Mouse (Mus musculus): ENCODE measurements around the gene Kcnk4.

The Kcnk4 gene

DNA sequence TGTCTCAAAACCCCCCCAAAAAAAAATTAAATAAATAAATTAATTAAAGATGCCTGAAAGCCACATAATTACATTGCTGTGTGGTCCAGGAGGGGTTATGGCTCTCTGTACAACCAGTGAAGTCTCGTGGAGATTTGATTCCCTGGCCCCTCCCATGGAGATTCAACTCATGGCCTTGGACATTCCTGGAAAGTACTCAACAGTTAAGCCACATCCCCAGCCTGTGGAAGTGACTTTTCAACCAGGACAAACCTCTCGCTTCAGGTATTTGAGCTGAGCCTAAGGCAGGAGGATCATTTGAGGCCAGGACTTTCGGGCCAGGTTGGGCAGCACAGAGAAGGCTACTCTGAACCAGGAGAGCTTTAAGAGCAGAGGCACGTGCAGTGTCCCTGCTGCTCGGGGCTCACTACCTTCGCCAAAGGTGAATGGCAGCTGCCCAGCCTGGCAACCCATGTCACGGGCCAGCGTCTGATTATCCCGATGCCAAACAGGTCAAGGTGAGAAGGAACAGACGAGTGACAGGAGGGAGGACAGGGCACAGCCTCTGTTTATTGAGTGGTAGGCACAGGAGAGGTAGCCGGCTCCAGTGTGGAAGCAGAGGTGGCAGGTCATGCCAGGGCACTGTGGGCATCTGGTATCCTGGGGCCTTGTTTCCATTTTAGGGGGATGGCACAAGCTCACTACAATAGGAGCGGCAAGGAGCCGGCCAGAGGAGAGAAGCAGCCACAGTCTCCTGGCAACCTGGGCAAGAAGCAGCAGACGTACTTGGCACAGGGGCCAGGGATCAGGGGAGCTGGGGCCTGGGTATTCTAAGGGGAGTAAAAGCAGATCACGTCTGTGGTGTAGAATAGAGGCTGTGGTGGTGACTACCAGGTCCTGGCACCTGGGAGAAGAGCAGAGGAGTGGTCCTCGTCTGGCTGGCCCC lies 3.5 kb upstream of the Kcnk4 start:
- DNase-seq (ENCODE audit: extremely low spot score, low spot score) = no peak

DNA sequence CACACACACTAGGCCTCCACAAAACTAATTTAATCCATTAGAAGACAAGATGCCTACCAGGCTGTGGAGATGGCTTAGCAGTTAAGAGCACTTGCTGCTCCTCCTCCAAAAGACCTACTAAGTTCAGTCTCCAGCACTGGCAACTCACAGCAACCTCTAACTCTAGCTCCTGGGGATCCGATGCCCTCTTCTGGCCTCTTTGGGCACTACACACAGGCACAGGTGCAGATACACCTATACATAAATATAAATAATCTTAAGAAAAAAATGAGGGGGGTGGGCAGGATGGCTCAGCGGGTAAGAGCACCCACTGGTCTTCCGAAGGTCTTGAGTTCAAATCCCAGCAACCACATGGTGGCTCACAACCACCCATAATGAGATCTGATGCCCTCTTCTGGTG lies 2.0 kb upstream of the Kcnk4 start:
- DNase-seq (ENCODE audit: extremely low spot score, low spot score) = no peak

DNA sequence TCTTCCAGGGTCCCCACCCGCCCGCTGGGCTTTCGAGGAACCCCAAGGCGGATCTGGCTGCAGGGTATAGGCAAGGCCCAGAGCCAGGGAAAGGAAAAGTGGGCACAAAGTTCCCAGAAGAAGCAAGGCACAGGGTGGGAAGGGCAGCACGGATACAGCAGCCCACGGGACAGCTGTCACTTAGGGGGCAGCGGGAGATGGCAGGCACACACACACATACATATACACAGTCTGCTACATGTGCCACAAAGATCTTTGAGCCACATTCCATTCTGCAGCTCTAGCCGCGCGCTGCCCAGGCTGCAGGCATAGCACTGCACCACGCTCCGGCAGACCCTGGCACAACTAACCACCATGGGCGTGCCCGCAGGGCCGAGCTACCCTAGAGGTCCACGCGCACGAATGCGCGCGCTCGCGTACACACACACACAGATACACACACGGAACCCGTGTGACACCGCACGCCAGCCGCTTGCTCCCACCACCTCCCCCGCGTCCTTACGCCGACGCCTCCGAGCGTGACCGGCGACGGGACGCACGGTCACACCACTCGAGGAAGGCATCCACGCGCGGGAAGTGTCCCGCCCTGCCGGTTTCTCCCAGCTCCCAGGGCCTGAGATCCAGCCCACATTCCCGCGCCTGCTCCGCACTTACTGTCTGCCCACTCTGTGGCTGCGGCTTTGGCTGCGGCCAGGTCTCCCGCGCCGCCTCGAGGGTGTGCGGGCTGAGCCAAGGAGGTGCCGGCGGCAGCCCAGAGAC lies 700 bp downstream of the Kcnk4 start:
- DNase-seq (ENCODE audit: extremely low spot score, low spot score) = peak; percentile 40

DNA sequence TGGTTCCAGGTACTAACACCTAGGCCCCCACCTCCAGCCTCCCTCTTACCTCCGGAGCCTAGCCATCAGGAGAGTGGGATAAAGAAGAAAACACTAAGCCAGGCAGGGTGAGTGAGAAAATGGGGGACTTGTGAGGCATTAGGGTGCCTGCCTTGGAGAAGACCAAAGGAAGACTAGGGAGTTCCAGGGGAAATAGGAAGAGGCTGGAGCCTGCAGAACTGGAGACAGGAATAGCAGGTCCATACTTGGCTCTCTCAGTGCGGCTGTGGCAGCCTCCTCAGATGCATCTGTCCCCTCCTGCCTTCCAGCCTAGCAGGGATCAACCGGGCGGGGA lies 1.2 kb downstream of the Kcnk4 start:
- no peak for DNase-seq (ENCODE audit: extremely low spot score, low spot score)

DNA sequence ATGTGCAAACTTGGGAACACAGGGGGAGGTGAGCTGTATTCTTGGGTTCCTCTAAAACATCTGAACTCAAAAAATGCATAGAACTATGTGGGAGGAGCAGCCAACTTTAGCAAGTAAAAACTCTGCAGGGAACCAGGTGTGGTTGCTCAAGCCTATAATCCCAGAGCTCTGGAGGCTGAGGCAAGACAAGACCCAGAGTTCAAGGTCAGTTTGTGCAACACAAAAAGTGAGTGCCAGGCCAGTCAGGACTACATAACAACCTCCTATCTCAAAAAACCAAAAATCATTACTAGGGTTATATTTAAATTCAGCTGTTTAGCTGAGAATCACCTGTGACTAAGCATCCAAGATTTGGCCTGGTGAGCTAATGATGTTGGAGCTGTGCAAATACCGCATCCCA lies 2.3 kb downstream of the Kcnk4 start:
- DNase-seq (ENCODE audit: extremely low spot score, low spot score) = no peak

DNA sequence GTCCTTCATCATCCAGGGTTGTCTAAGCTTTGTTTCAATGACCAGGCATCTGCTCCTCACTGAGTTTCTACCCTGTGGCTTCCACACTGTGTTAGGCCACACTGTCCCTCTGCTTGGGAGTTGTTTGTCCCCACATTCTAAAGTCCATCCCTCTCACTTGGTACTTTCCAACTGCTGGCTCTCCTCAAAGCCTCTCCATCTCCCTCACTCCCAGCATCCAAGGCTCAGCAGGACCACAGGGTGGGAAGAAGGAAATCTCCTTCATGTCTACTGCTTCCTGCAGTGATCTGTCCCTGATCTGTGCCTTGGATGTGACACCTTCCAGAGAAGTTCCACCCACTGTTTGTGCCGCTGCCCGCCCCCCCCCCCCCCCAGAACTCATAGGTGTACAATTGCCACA lies 3.3 kb downstream of the Kcnk4 start:
- no peak for DNase-seq (ENCODE audit: extremely low spot score, low spot score)

DNA sequence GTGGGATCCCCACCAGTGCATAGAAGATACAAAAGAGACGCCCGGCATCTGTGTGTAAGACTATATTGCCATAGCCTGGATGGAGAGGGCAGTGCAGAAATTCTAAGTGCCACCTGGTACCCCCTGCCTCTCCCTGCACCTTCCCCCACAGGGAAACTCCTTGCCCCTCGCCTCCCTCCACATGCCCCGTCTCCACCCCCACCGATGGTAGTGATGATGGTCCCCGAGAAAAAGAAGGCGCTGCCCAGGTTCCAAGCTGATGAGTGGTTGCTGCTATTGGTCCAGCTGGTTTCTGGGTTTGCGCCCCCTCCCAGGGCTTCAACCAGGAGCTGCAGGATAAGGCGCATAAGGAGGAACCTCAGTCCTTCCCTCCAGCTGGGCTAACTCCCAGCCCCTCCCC lies 6.2 kb downstream of the Kcnk4 start:
- no peak for DNase-seq (ENCODE audit: extremely low spot score, low spot score)

DNA sequence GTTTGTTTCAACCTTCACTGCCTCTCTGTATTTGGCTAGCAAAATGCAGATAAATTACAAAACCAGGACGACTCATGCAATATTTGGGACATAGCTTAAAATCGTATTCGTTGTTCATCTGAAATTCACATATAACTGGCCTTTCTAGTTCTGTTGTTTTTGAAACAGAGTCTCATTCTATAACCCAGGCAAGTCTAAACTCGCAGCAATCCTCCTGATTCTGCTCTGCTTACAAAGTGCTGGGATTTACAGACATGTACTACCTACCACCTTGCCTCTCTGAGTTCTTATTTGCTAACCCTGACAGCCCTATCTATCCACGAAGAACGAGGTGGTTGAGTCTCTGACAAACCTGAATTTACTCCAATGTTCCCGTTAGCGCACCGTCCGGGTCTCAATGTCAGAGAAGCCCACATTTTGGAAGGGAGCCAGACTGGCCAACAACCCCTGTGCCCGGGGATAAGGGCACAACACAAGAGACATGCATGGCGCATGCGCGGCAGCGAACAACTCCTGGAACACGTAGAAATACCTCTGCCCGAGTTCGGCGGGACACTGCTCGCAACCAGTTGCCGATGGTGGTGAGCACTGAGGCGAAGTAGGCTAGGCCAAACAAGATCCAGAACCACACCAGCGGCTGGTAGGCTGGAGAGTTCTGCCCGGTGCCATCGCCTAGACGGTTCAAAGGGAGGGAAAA lies 7.6 kb downstream of the Kcnk4 start:
- DNase-seq (ENCODE audit: extremely low spot score, low spot score) = peak; percentile 61

DNA sequence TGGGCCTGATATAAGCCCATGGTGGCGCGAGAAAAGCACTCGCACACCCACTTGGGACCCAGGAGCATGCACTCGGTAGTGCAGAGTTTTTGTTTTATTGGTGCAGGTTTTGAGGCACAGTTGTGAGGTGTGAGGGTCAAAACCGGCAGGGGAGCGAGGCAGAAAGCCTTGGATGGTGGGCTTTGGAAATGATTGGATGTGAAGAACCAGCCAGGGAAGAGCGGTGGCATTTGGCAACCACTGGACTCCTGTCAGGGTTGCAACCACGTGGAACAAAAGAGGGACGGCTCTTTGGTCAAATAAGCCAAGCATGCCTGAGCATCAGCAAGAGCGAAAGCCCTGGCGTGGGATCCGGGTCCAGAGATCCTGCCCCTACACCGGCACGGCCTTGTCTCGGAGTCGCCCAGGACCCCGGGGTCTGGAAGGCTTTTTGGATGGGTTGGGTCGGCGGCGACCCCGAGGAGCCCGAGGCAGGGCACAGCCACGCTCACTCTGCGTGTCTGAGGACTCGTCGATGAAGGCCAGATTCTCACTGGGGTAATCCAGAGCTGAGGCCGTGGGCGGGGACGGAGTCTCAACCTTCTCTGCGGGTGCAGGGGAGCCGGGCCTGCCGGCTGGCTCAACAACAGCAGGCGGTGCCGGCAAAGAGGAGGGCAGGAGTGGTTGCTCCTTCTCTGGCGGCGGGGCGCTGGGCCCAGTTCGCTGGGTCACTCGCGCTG lies 8.5 kb downstream of the Kcnk4 start:
- peak; percentile 37 for DNase-seq (ENCODE audit: extremely low spot score, low spot score)

DNA sequence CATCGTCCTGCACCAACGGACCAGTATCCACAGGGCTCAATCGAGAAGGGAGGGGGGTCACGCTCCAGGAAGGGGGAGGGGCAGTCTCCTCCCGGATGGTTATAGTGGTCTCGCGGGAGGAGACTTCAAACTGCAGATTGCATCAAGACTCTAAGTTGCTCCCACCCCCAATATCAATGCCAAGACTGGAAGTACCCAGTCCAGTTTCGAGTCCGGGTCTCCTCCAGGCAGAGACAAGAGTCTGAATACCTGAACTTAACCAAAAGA lies 9.1 kb downstream of the Kcnk4 start, which contains the start of gene Catsperz:
Gene Catsperz, minus strand, starts transcription at position 74 of the 267 bp plus-strand sequence.
- DNase-seq (ENCODE audit: extremely low spot score, low spot score) = peak; percentile 40

DNA sequence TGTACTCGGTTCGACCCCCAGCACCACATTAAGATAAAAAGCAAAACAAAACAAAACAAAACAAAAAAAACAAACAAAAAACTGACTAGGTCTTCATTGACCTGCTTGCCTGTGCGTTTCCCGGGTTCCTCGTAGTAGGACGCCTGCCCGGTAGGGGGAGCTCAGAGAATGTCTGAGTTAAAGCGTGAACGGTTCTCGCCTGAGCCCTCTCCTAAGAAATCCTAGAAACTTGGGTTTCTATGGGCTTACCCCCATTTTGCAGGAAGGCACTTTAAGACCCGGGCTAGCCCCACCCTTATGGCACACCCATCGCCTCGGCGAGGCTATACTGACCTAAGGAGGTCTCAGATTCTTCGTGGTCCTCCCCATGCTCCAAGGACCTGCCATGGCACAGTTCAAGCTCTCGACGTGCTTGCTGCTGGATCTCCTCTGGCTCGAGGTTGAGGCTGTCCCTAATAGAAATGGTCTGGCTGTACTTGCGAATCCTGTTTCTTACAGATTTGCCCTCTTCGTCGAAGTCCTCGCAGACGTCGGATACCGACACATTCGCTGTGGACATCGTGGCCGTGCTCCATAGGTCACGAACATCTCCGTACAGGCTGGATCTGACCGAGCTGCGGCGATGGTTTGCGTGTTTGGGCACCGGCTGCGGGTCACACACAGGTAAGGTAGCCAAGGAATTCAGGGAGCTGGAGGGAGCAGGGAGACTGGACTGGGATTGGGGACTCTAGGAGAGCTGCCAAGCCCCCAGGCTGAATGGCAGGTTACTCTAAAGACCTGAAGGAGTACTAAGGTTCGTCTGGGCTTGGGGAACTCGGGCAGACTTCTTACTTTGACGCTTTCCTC lies 9.6 kb downstream of the Kcnk4 start:
- DNase-seq (ENCODE audit: extremely low spot score, low spot score) = peak; percentile 78

DNA sequence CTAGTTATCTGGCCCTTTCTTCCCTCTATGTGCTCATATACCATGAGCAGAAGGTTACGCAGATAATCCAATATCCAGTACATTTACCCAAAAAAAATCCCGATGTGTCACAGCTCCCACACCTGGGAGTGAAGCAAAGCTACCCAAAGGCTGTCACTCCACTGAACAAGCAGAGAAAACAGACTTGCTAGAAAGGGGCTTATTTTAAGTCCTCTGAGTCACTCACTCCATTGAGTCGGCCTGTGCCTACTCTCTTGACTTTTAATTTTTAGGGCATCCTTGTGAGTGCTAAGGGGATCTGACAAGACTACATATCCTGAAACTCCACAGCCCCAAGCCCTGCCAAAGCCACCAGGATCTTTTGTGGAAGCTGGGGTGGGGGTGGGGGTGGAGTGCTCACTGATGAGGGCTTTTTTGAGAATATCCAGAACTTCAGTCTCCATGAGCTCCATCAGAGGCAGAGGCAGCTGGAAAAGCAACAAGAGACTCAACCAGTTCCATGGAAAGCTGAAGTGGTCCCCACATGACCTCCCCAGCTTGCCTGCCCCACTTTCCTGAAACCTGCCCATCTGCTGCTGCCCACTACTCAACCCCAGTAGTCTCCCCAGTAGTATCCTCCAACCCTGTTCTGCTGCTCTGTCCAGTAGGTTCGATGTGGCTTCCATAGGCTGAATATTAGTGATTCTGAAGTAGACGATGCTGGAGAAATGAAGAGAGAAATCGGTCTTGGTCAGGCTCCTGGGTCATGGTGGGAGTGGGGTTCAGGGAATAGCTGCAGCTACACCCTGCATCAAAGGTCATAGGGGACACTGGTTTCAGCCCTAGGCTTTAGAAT lies 11.2 kb downstream of the Kcnk4 start:
- DNase-seq (ENCODE audit: extremely low spot score, low spot score) = no peak

DNA sequence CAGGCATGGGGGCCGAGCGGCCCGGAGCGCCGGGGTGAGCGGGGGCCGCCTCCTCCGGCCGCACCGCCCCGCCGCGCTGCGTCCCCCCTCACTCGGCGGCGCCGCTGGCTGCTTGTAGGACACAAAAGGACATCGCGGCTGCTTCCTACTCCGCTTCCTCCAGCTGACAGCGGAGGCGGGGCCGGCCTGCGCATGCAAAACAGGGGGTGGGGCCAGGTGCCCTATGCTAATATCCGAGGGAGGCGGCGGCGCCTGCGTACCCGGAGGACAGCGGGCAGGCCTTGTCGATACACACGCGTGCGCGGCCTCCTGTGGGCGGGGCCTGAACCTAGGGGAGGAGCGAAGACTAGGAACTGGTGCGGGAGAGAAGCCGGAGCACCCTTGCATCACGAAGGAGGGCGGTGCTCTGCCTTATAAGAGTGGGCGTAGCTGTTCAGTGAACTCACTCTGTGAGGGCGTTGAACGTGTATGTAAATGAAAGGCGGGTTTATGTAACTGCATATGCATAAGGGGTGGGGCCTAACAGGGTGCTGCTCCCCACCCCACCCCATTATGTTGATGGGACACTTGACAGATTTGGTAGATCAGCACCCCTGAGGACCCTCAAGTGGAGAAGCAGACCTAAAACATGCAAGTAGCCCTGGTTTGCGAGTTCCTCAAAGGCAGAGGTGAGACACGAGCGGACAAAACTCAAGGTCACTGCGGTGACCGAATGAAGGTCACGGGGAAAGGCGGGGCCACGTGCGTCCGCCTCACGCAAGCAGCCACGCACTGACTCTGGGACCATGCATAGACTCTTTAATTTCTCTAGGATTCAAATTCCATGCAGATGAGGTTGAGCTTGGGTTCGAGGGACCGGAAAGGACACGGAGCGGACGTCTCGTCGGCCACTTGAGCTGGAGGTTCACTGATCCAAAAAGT lies 12.4 kb downstream of the Kcnk4 start, which contains the start of gene Esrra:
Gene Esrra, minus strand, starts transcription at position 167 of the 921 bp plus-strand sequence.
- peak; percentile 100 for DNase-seq (ENCODE audit: extremely low spot score, low spot score)

DNA sequence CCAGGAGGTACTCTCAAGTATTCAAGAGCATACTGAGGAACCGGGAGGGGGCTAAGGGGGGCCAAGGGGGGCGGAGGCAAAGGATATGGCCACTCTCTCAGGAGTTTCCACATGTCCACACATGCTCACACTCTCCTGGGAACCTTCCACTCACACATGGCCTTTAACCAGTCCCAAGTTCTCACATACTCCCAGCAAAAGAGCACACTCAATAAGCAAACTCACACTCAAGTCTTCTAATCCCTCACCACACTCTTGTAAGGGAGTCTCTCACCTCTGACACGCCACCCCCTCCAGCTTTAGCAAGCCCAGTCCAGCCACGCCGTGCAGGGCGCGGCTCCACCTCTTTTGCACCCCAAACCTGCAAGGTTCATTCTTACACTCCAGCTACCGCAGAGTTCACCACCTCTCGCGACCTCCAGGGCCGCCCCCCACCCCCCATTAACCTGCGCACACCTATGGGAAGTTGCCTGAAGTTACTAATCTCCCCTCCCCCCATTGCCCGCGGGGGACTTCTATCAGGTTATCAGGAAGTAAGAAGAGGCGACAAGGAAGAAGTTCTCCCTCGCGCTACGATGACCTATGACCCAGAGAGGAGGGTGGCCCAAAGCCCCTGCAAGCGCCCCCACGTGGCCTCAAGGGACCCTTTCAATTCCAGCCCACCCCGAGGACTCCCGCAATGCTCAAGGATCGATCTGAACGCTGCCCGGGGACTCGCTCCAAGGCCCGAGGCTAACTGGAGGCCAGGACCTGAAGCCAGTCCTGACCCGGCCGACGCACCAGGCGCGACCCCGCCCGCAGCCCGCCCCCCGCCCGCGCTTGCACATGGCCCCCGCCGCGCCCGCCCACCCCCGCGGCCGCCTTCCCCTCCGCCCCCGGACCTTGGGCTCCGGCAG lies 13.3 kb downstream of the Kcnk4 start:
- no peak for DNase-seq (ENCODE audit: extremely low spot score, low spot score)

DNA sequence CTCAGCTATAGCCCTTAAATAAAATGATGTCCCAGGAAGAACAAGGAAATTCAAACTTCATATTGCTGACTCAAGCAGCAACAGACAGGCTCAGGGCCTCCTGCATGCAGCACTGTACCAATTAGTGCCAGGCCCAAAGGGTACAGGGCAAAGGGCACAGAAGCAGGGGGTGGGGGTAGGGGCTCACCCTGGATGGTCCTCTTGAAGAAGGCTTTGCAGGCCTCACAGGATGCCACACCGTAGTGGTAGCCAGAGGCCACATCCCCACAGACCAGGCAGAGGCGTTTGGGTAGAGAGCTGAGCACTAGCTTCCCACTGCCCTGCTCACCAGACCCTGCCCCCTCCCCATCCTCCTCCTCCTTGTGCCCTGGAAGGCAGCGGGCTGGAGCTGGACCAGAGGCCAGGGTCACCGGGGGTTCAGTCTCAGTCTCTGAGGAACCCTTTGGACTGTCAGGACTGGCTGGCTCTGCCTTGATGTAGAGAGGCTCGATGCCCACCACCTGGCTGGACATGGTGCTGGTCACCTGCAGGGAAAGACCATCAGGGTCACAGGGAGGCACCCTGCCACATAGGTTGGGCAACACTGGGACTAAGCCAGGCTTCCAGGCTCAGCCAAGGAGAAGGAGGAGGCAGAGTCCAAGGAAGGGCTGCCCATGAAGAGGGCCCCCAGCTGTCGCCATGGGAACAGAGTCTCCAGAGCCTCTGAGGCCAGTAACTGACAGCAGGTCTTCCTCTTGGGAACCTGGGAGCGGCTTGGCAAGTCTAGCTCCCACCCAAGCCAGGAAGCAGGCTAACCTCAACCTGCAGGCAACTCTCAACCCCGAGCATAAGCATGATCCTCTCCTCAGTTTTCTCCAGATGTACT lies 14.2 kb downstream of the Kcnk4 start:
- no peak for DNase-seq (ENCODE audit: extremely low spot score, low spot score)

DNA sequence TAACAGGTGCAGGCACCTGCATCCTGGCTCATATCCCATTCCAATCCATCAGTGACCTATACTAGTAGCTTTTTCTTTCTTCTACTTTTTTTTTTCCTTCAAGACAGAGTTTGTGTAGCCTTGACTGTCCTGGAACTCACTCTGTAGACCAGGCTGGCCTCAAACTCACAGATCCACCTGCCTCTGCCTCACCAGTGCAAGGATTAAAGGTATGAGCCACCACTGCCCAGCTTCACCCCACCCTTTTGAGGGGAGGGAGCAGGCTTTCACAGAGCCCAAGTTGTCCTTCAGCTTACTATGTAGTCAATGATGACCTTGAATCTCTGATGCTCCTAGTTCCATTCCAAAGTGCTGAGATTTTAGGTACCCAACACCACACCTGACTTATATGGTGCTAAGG lies 14.9 kb downstream of the Kcnk4 start:
- no peak for DNase-seq (ENCODE audit: extremely low spot score, low spot score)

DNA sequence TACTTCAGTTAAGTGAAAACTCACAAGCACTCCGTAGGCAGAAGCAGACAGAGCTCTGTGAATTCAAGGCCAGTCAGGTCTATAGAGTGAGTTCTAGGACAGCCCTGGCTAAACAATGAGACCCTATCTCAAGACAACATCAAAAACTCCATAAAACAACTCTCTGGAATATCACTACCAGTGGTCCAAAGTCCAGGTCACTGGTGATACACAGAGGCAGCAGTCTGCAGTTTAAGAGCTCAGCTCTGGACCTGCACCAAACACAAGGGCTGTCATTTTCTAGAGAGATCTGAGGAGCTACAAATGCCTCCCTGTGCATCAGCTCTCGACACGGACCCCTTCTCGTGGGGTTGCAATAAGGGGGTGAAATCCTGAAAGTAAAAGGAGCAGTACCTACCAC lies 16.0 kb downstream of the Kcnk4 start:
- no peak for DNase-seq (ENCODE audit: extremely low spot score, low spot score)
